Mouse (Mus musculus) limb, embryonic 11.5 days (tissue): ENCODE measurements at regions not wholly inside any gene's neighbourhood (a gene's known extent, or its start where the extent isn't known, plus 50 kb on each side); places are given as distances from the start of the nearest gene placed in this dataset.

Source experiments
- ATAC-seq: fragments of 200-750 bp; cut with Nextera tagmentation; 2 replicates; pipeline ENCODE4 v1.8.0; 2017; ENCODE audit warnings: low read depth; ENCODE audit not compliant: insufficient number of reproducible peaks, low FRiP score, low TSS enrichment
- DNase-seq: peaks from one replicate; pipeline ENCODE4 v3.0.0-alpha.2; 2015; ENCODE audit warnings: low spot score
- H3K27ac ChIP-seq: fragments of 300-500 bp; sonication (generic); replicated peaks from 2 replicates; pipeline ENCODE4 v1.5.1; 2014; ENCODE audit warnings: low read depth, mild to moderate bottlenecking, low read length
- H3K27me3 ChIP-seq: fragments of 300-500 bp; sonication (generic); 2 replicates; pipeline ENCODE4 v1.6.1; 2014; ENCODE audit warnings: mild to moderate bottlenecking, low read length, mixed read lengths; ENCODE audit not compliant: control insufficient read depth, insufficient read depth
- H3K36me3 ChIP-seq: fragments of 300-500 bp; sonication (generic); 2 replicates; pipeline ENCODE4 v1.6.1; 2014; ENCODE audit warnings: mild to moderate bottlenecking, low read length, moderate library complexity, mixed read lengths; ENCODE audit not compliant: control insufficient read depth, insufficient read depth
- H3K4me1 ChIP-seq: fragments of 300-500 bp; sonication (generic); 2 replicates; pipeline ENCODE4 v1.6.1; 2014; ENCODE audit warnings: low read length, mixed read lengths; ENCODE audit not compliant: control insufficient read depth, insufficient read depth
- H3K4me2 ChIP-seq: fragments of 300-500 bp; sonication (generic); 2 replicates; pipeline ENCODE4 v1.6.1; 2014; ENCODE audit warnings: low read depth, mild to moderate bottlenecking, moderate library complexity; ENCODE audit not compliant: severe bottlenecking
- H3K4me3 ChIP-seq: fragments of 300-500 bp; sonication (generic); 2 replicates; pipeline ENCODE4 v1.5.1; 2014; ENCODE audit warnings: low read depth, low read length
- H3K9ac ChIP-seq: fragments of 300-500 bp; sonication (generic); 2 replicates; pipeline ENCODE4 v1.6.1; 2014; ENCODE audit warnings: mild to moderate bottlenecking, low read length
- H3K9me3 ChIP-seq: fragments of 300-500 bp; sonication (generic); 2 replicates; pipeline ENCODE4 v1.6.1; 2016; ENCODE audit warnings: low read length; ENCODE audit not compliant: control insufficient read depth
- WGBS: fragments of 180-500 bp; shearing (Covaris S2); extraction: QIAGEN DNeasy Blood & Tissue Kit; methylation state at CpG from one replicate; pipeline ENCODE4 v1.1.7; 2014; 5-methylcytosine and 5-hydroxymethylcytosine counted together

GRCm38 (mm10) chr1:35720063-35720462 is 348.1 kb upstream of the Hs6st1 start:
- H3K9ac ChIP-seq: no peak overlapping the region
- 0 out of 2 replicates have a peak, but pooled peaks cover 3% of the 10 kb centered on the region for H3K9me3 ChIP-seq
- no peak overlapping the region for H3K4me2 ChIP-seq
- H3K27me3 ChIP-seq: no peaks in the 10 kb centered on the region
- no peak overlapping the region for H3K4me3 ChIP-seq
- H3K4me1 ChIP-seq: no peaks in the 10 kb centered on the region
- DNase-seq (no peak), ATAC-seq (no peak)
- 89% methylated on average over 3 of the region's 3 CpGs for whole genome bisulfite sequencing
- H3K36me3 ChIP-seq: no peaks in the 10 kb centered on the region
- H3K27ac ChIP-seq: no peak overlapping the region

- ATAC-seq (no peak), DNase-seq (no peak)
- no peaks in the 10 kb centered on the region for H3K9me3 ChIP-seq
- H3K9ac ChIP-seq: no peak overlapping the region
- H3K27ac ChIP-seq: no peak overlapping the region
- 80% methylated on average over 3 of the region's 3 CpGs for WGBS
- no peaks in the 10 kb centered on the region for H3K27me3 ChIP-seq
- H3K4me3 ChIP-seq: no peak overlapping the region
- H3K4me2 ChIP-seq: no peak overlapping the region
- H3K36me3 ChIP-seq: no peaks in the 10 kb centered on the region
- H3K4me1 ChIP-seq: no peaks in the 10 kb centered on the region
Measured at GRCm38 (mm10) chr1:35724366-35724900, 343.8 kb upstream of the Hs6st1 start.

- Histone ChIP-seq H3K27ac (no peak overlapping the region), H3K9ac (no peak overlapping the region), H3K27me3 (no peaks in the 10 kb centered on the region), H3K4me1 (no peaks in the 10 kb centered on the region), H3K4me2 (no peak overlapping the region), H3K36me3 (no peaks in the 10 kb centered on the region), H3K4me3 (no peak overlapping the region), H3K9me3 (no peaks in the 10 kb centered on the region)
- WGBS: 14% methylated on average over 1 of the region's 1 CpGs
- DNase-seq (peak; percentile 84), ATAC-seq (no peak)
Measured at GRCm38 (mm10) chr1:35726596-35726995, 341.6 kb upstream of the Hs6st1 start.

- H3K4me1 ChIP-seq: no peaks in the 10 kb centered on the region
- H3K27ac ChIP-seq: no peak overlapping the region
- no peak overlapping the region for H3K9ac ChIP-seq
- no peak for DNase-seq
- ATAC-seq: no peak
- H3K4me3 ChIP-seq: no peak overlapping the region
- H3K36me3 ChIP-seq: no peaks in the 10 kb centered on the region
- 81% methylated on average over 8 of the region's 8 CpGs for WGBS
- H3K4me2 ChIP-seq: no peak overlapping the region
- no peaks in the 10 kb centered on the region for H3K27me3 ChIP-seq
- no peaks in the 10 kb centered on the region for H3K9me3 ChIP-seq
Measured at GRCm38 (mm10) chr1:35727310-35727990, 340.8 kb upstream of the Hs6st1 start.

GRCm38 (mm10) chr1:35729785-35730295 is 338.4 kb upstream of the Hs6st1 start:
- no peaks in the 10 kb centered on the region for H3K27me3 ChIP-seq
- no peak for DNase-seq
- H3K4me3 ChIP-seq: no peak overlapping the region
- no peaks in the 10 kb centered on the region for H3K36me3 ChIP-seq
- WGBS: 89% methylated on average over 5 of the region's 5 CpGs
- no peak for ATAC-seq
- H3K27ac ChIP-seq: no peak overlapping the region
- H3K9ac ChIP-seq: no peak overlapping the region
- no peaks in the 10 kb centered on the region for H3K4me1 ChIP-seq
- H3K4me2 ChIP-seq: no peak overlapping the region
- H3K9me3 ChIP-seq: no peaks in the 10 kb centered on the region

- WGBS: 65% methylated on average over 4 of the region's 4 CpGs
- H3K4me1 ChIP-seq: no peaks in the 10 kb centered on the region
- no peak overlapping the region for H3K9ac ChIP-seq
- H3K4me3 ChIP-seq: no peak overlapping the region
- H3K9me3 ChIP-seq: no peaks in the 10 kb centered on the region
- no peak overlapping the region for H3K27ac ChIP-seq
- no peaks in the 10 kb centered on the region for H3K36me3 ChIP-seq
- H3K4me2 ChIP-seq: no peak overlapping the region
- DNase-seq: no peak
- ATAC-seq: no peak
- no peaks in the 10 kb centered on the region for H3K27me3 ChIP-seq
Measured at GRCm38 (mm10) chr1:35730309-35730708, 337.9 kb upstream of the Hs6st1 start.

GRCm38 (mm10) chr1:35736247-35736646 is 332.0 kb upstream of the Hs6st1 start:
- DNase-seq: no peak
- Histone ChIP-seq H3K4me3 (no peak overlapping the region), H3K9me3 (no peaks in the 10 kb centered on the region), H3K9ac (no peak overlapping the region), H3K4me2 (no peak overlapping the region), H3K27me3 (no peaks in the 10 kb centered on the region), H3K36me3 (no peaks in the 10 kb centered on the region), H3K27ac (no peak overlapping the region), H3K4me1 (no peaks in the 10 kb centered on the region)
- no peak for ATAC-seq

- WGBS: 92% methylated on average over 7 of the region's 7 CpGs
- H3K9me3 ChIP-seq: no peaks in the 10 kb centered on the region
- no peak for ATAC-seq
- H3K27ac ChIP-seq: no peak overlapping the region
- no peak overlapping the region for H3K4me2 ChIP-seq
- H3K4me1 ChIP-seq: no peaks in the 10 kb centered on the region
- no peaks in the 10 kb centered on the region for H3K27me3 ChIP-seq
- no peak overlapping the region for H3K9ac ChIP-seq
- H3K4me3 ChIP-seq: no peak overlapping the region
- no peaks in the 10 kb centered on the region for H3K36me3 ChIP-seq
- no peak for DNase-seq
Measured at GRCm38 (mm10) chr1:35749603-35750002, 318.6 kb upstream of the Hs6st1 start.
